Mouse (Mus musculus): ENCODE measurements around the gene Igfbpl1. TPM values are rescaled to one million over a fixed set of nuclear protein-coding genes. Genes with fewer than 3 reads are reported as not detected.

Gene Igfbpl1
- total and polyA plus RNA-seq, 3 experiments, result 0.16 to 1.00 (median 0.20) TPM

DNA sequence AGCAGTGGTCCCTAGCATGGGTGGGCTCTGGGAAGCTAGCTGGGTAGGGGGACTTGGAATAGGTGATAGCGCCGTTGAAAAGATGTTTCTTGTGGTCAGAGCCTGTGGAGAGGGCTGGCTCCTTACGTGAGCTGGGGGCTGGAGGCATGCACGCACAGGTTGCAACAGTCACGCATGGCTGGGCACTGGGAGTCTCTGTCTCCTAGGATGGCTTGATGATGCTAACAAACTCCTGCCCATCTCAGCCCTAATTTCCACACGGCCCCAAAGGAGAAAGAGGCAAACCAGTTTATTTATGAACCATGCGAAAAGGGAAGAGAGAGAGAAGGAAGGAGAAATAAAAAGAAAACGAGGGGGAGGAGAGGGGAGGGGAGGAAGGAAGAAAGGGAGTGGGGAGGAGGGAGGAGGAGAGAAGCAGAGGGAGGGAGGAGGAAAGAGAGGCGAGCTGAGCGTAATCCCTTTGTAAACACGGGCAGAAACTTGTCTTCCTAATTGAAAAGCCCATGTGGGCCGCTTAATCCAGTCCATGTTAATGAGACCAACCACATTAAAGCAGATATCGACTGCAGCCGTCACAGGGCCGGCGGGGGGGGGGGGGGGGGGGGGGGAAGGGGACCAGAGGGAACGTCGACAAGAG is 61.0 kb downstream of the Igfbpl1 start:
- TF ChIP-seq EP300 (IDR thresholded peaks at IDR 0.05; ENCODE audit: insufficient read depth, low read depth, low read length) (no peak), CTCF (IDR thresholded peaks at IDR 0.05) (no peak), POLR2A (IDR thresholded peaks at IDR 0.05; ENCODE audit: insufficient read depth, low read depth, low read length) (no peak)
- no peak for DNase-seq
- Histone ChIP-seq H3K4me1 (ENCODE audit: control insufficient read depth, insufficient read depth, low read length) (peaks cover 7% of the 10 kb centered on the region), H3K27ac (no peak overlapping the region), H3K9ac (ENCODE audit: low read depth, low read length) (no peak overlapping the region), H3K79me2 (replicated peaks; ENCODE audit: control insufficient read depth, insufficient read depth, low read length) (no peaks in the 10 kb centered on the region), H3K36me3 (ENCODE audit: control insufficient read depth, insufficient read depth, low read length) (no peaks in the 10 kb centered on the region), H3K27me3 (ENCODE audit: control insufficient read depth, insufficient read depth, low read length) (no peaks in the 10 kb centered on the region), H3K4me3 (no peak overlapping the region)
- WGBS, result 44% methylated on average over 13 of the region's 18 CpGs
- intact Hi-C loops (cut with DNase I), result loop anchor here (10.0 kb wide), 1 partner anchor 301 kb away; no protein-coding TSS in a partner anchor

GRCm38 (mm10) chr4:45765121-45765564 is 61.6 kb downstream of the Igfbpl1 start:
- WGBS, result 6% methylated on average over 16 of the region's 16 CpGs
- no peak overlapping the region for H3K9ac ChIP-seq (ENCODE audit: low read depth, low read length)
- H3K4me3 ChIP-seq, result no peak overlapping the region
- intact Hi-C loops (cut with DNase I), result loop anchor here (10.0 kb wide), 1 partner anchor 300 kb away; no protein-coding TSS in a partner anchor
- no peaks in the 10 kb centered on the region for H3K79me2 ChIP-seq (replicated peaks; ENCODE audit: control insufficient read depth, insufficient read depth, low read length)
- H3K27ac ChIP-seq, result no peak overlapping the region
- H3K4me1 ChIP-seq (ENCODE audit: control insufficient read depth, insufficient read depth, low read length), result peaks cover 7% of the 10 kb centered on the region
- TF ChIP-seq CTCF (IDR thresholded peaks at IDR 0.05) (no peak), EP300 (IDR thresholded peaks at IDR 0.05; ENCODE audit: insufficient read depth, low read depth, low read length) (no peak)
- DNase-seq, result no peak
- no peaks in the 10 kb centered on the region for H3K27me3 ChIP-seq (ENCODE audit: control insufficient read depth, insufficient read depth, low read length)
- no peaks in the 10 kb centered on the region for H3K36me3 ChIP-seq (ENCODE audit: control insufficient read depth, insufficient read depth, low read length)

GRCm38 (mm10) chr4:45764141-45764494 is 62.6 kb downstream of the Igfbpl1 start:
- H3K4me3 ChIP-seq, result peak overlapping the region; percentile 47
- TF ChIP-seq POLR2A (IDR thresholded peaks at IDR 0.05; ENCODE audit: insufficient read depth, low read depth, low read length) (no peak), EP300 (IDR thresholded peaks at IDR 0.05; ENCODE audit: insufficient read depth, low read depth, low read length) (no peak), CTCF (IDR thresholded peaks at IDR 0.05) (no peak)
- H3K9ac ChIP-seq (ENCODE audit: low read depth, low read length), result peak overlapping the region; percentile 11; the same call in 1 of the 2 replicates
- intact Hi-C loops (cut with DNase I), result loop anchor here (10.0 kb wide), 1 partner anchor 299 kb away; no protein-coding TSS in a partner anchor
- H3K4me1 ChIP-seq (ENCODE audit: control insufficient read depth, insufficient read depth, low read length), result peaks cover 7% of the 10 kb centered on the region
- no peaks in the 10 kb centered on the region for H3K27me3 ChIP-seq (ENCODE audit: control insufficient read depth, insufficient read depth, low read length)
- H3K27ac ChIP-seq, result peak overlapping the region; percentile 45
- H3K36me3 ChIP-seq (ENCODE audit: control insufficient read depth, insufficient read depth, low read length), result no peaks in the 10 kb centered on the region
- no peaks in the 10 kb centered on the region for H3K79me2 ChIP-seq (replicated peaks; ENCODE audit: control insufficient read depth, insufficient read depth, low read length)
- DNase-seq, result peak; percentile 43 to 68
- 6% methylated on average over 10 of the region's 10 CpGs for WGBS

GRCm38 (mm10) chr4:45763288-45764140 is 63.2 kb downstream of the Igfbpl1 start:
- Histone ChIP-seq H3K36me3 (ENCODE audit: control insufficient read depth, insufficient read depth, low read length) (no peaks in the 10 kb centered on the region), H3K27me3 (ENCODE audit: control insufficient read depth, insufficient read depth, low read length) (no peaks in the 10 kb centered on the region), H3K4me3 (peak overlapping the region; percentile 47), H3K79me2 (replicated peaks; ENCODE audit: control insufficient read depth, insufficient read depth, low read length) (no peaks in the 10 kb centered on the region), H3K27ac (peak overlapping the region; percentile 45), H3K4me1 (ENCODE audit: control insufficient read depth, insufficient read depth, low read length) (peaks cover 7% of the 10 kb centered on the region), H3K9ac (ENCODE audit: low read depth, low read length) (peak overlapping the region; percentile 41; the same call in 1 of the 2 replicates)
- DNase-seq, result peak; percentile 30 to 41
- 23% methylated on average over 18 of the region's 18 CpGs for WGBS
- TF ChIP-seq CTCF (IDR thresholded peaks at IDR 0.05), result no peak
- no peak for TF ChIP-seq EP300 (IDR thresholded peaks at IDR 0.05; ENCODE audit: insufficient read depth, low read depth, low read length)
- no peak for TF ChIP-seq POLR2A (IDR thresholded peaks at IDR 0.05; ENCODE audit: insufficient read depth, low read depth, low read length)
- intact Hi-C loops (cut with DNase I), result loop anchor here (10.0 kb wide), 1 partner anchor 299 kb away; no protein-coding TSS in a partner anchor

GRCm38 (mm10) chr4:45762600-45762999 is 64.1 kb downstream of the Igfbpl1 start:
- TF ChIP-seq POLR2A (IDR thresholded peaks at IDR 0.05; ENCODE audit: insufficient read depth, low read depth, low read length) (no peak), EP300 (IDR thresholded peaks at IDR 0.05; ENCODE audit: insufficient read depth, low read depth, low read length) (no peak), CTCF (IDR thresholded peaks at IDR 0.05) (peak; percentile 27; the same call in 1 of the 2 replicates)
- DNase-seq, result peak in 1 of 2 experiments; percentile 30
- peaks cover 7% of the 10 kb centered on the region for H3K4me1 ChIP-seq (ENCODE audit: control insufficient read depth, insufficient read depth, low read length)
- H3K79me2 ChIP-seq (replicated peaks; ENCODE audit: control insufficient read depth, insufficient read depth, low read length), result no peaks in the 10 kb centered on the region
- H3K9ac ChIP-seq (ENCODE audit: low read depth, low read length), result no peak overlapping the region
- intact Hi-C loops (cut with DNase I), result loop anchor here (10.0 kb wide), 1 partner anchor 298 kb away; no protein-coding TSS in a partner anchor
- 56% methylated on average over 4 of the region's 4 CpGs for WGBS
- H3K36me3 ChIP-seq (ENCODE audit: control insufficient read depth, insufficient read depth, low read length), result no peaks in the 10 kb centered on the region
- no peak overlapping the region for H3K27ac ChIP-seq
- H3K4me3 ChIP-seq, result no peak overlapping the region
- H3K27me3 ChIP-seq (ENCODE audit: control insufficient read depth, insufficient read depth, low read length), result no peaks in the 10 kb centered on the region

Other genes starting within 250 kb of the Igfbpl1 start
- gene Aldh1b1, start 27.9 kb downstream of the Igfbpl1 start, total RNA-seq (2021), result 10 to 100 TPM; 12.3 to 12.7 TPM
- 18.9 and 22.2 TPM in 2 replicates for gene Aldh1b1, start 27.9 kb downstream of the Igfbpl1 start, polyA plus RNA-seq (2012; rRNA removed)
- not detected for gene Stra6l, start 21.7 kb upstream of the Igfbpl1 start, total RNA-seq (2021)
- 0.06 TPM in 2 replicates for gene Stra6l, start 21.7 kb upstream of the Igfbpl1 start, polyA plus RNA-seq (2012; rRNA removed)
- gene Ccdc180, start 63.4 kb upstream of the Igfbpl1 start, total RNA-seq (2021), result not detected
- 0.20 TPM in 1 of 2 replicates, not detected in the other for gene Ccdc180, start 63.4 kb upstream of the Igfbpl1 start, polyA plus RNA-seq (2012; rRNA removed)
- 10 to 100 TPM; 11.2 to 12.6 TPM for gene Tdrd7, start 138.4 kb upstream of the Igfbpl1 start, total RNA-seq (2021)
- 6.2 and 11.4 TPM in 2 replicates for gene Tdrd7, start 138.4 kb upstream of the Igfbpl1 start, polyA plus RNA-seq (2012; rRNA removed)
- 100 to 1,000 TPM; 250 to 264 TPM for gene Tmod1, start 212.0 kb upstream of the Igfbpl1 start, total RNA-seq (2021)
- gene Tmod1, start 212.0 kb upstream of the Igfbpl1 start, polyA plus RNA-seq (2012; rRNA removed), result 142 and 220 TPM in 2 replicates